Mouse (Mus musculus) hindbrain, embryonic 13.5 days (tissue): ENCODE data around the gene Itga2b. TPM values are rescaled to one million over a fixed set of nuclear protein-coding genes. Genes with fewer than 3 reads are reported as not detected.
A peak's percentile ranks its signal among the peaks of the same experiment; 100 is the strongest.

Experiments
- ATAC-seq: fragments of 200-750 bp; cut with Nextera tagmentation; 2 replicates; pipeline ENCODE4 v1.8.0; 2017; ENCODE audit warnings: moderate TSS enrichment; ENCODE audit not compliant: low FRiP score
- H3K27ac ChIP-seq: fragments of 300-500 bp; sonication (generic); 2 replicates; pipeline ENCODE4 v1.5.1; 2015; ENCODE audit warnings: inconsistent platforms, mild to moderate bottlenecking, moderate library complexity
- H3K27me3 ChIP-seq: fragments of 300-500 bp; sonication (generic); 2 replicates; pipeline ENCODE4 v1.6.1; 2015; ENCODE audit warnings: mild to moderate bottlenecking, inconsistent platforms
- H3K36me3 ChIP-seq: fragments of 300-500 bp; sonication (generic); 2 replicates; pipeline ENCODE4 v1.6.1; 2015; ENCODE audit warnings: mild to moderate bottlenecking, inconsistent platforms
- H3K4me1 ChIP-seq: fragments of 300-500 bp; sonication (generic); replicated peaks from 2 replicates; pipeline ENCODE4 v1.6.1; 2015; ENCODE audit warnings: inconsistent platforms
- H3K4me2 ChIP-seq: fragments of 300-500 bp; sonication (generic); 2 replicates; pipeline ENCODE4 v1.6.1; 2015; ENCODE audit warnings: inconsistent platforms, mild to moderate bottlenecking, moderate library complexity
- H3K4me3 ChIP-seq: fragments of 300-500 bp; sonication (generic); 2 replicates; pipeline ENCODE4 v1.5.1; 2015; ENCODE audit warnings: mild to moderate bottlenecking, inconsistent platforms
- H3K9ac ChIP-seq: fragments of 300-500 bp; sonication (generic); 2 replicates; pipeline ENCODE4 v1.6.1; 2015; ENCODE audit warnings: mild to moderate bottlenecking, inconsistent platforms
- H3K9me3 ChIP-seq: fragments of 300-500 bp; sonication (generic); 2 replicates; pipeline ENCODE4 v1.6.1; 2016; ENCODE audit warnings: inconsistent platforms
- WGBS: fragments of 180-500 bp; shearing (Covaris S2); methylation state at CpG from one replicate; pipeline ENCODE4 v1.1.7; 2015; 5-methylcytosine and 5-hydroxymethylcytosine counted together
- polyA plus RNA-seq: library from polyadenylated mRNA; unstranded; fragments of >200 nt; fragmentation: Nextera tagmentation; extraction: Ambion mirVana; gene quantifications from 2 replicates; pipeline ENCODE4 v1.2.1, GENCODE M21; 2015

Itga2b gene
- polyA plus RNA-seq, 1 experiment from 2014 or later, result 6.2 TPM

DNA sequence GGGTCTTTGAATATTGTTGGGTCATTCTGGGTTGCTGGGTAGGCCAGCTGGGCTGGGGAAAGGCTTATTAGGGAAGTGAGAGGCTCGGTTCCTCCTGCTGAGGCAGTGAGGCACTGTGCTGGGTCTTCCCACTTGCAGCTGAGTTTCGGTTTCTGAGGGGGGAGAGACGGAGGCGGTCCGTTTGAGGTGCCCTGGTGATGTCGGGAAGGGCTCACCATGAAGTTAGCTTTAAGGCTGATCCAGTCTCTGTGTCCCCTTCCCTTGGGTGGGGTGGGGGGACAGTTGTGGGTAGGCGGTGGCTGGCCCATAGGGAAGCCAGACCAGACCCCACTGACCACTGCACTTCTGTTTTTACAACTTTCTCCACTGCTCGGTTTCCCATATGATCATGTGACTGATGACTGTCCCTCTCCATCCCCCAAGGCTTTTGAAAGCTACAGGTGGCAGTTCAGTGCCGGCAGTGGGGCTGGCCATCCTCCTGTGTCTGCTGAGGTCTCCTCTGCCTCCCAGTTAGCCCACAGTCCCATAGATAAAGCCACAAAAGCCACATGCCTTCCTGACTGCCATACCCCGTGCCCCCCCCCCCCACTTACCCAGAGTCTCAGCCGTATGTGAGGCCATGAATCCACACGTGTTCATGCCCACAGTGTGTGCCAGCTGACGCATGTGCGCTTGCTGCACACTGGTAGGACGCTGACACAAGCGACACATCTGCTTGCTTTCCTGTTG, 37.6 kb downstream of the Itga2b start:
- ATAC-seq, result no peak
- no peaks in the 10 kb centered on the region for H3K9me3 ChIP-seq
- WGBS, result 68% methylated on average over 16 of the region's 16 CpGs
- H3K27ac ChIP-seq, result no peak overlapping the region
- peaks cover 38% of the 10 kb centered on the region for H3K36me3 ChIP-seq
- 0 out of 2 replicates have a peak overlapping the region, but pooled peaks have one; percentile 10 for H3K4me2 ChIP-seq
- H3K27me3 ChIP-seq, result 0 out of 2 replicates have a peak, but pooled peaks cover 7% of the 10 kb centered on the region
- H3K9ac ChIP-seq, result peak overlapping the region; percentile 43; the same call in 1 of the 2 replicates
- H3K4me1 ChIP-seq, result peaks cover 57% of the 10 kb centered on the region
- no peak overlapping the region for H3K4me3 ChIP-seq

- 87% methylated on average over 3 of the region's 3 CpGs for WGBS
These were observed 38.2 kb downstream of the Itga2b start for GRCm38 (mm10) chr11:102431728-102432114.

DNA sequence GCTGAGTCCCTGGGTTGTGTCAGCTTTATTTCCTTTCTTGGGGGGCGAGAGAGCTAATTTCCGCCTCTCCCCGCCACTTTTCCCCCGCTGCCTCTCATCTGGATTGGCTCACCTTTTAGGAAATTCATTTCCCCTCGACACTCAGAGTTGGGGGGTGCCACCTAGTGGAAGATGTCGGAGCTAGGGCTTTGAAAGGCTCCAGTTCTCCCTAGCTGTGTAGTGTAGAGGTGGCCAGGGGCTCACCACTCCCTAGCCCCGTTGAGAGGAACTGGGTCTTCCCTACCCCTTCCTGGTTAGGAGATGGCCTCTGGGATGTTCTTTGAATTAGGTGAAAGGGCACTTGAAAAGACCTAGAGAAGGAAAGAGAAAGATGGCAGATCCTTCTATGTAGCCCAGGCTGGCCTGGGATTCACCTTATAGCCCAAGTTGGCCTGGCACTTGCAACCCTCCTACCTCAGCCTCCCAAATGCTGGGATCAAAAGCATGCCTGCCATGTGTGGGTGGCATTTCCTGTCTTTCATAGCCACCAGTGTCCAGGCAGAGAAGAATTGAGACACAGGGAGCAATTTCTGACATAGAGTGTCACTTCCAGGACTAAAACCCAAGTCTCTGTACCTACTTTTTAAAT, 38.8 kb downstream of the Itga2b start:
- Histone ChIP-seq H3K4me1 (peaks cover 48% of the 10 kb centered on the region), H3K4me2 (peak overlapping the region; percentile 95), H3K9me3 (no peaks in the 10 kb centered on the region), H3K27ac (peak overlapping the region; percentile 84), H3K9ac (peak overlapping the region; percentile 76), H3K36me3 (peaks cover 28% of the 10 kb centered on the region), H3K4me3 (peak overlapping the region; percentile 63), H3K27me3 (0 out of 2 replicates have a peak, but pooled peaks cover 7% of the 10 kb centered on the region)
- WGBS, result 0% methylated on average over 7 of the region's 7 CpGs
- ATAC-seq, result no peak

More at GRCm38 (mm10) chr11:102431728-102432114, 38.2 kb downstream of the Itga2b start:
- peak overlapping the region; percentile 43; the same call in 1 of the 2 replicates for H3K9ac ChIP-seq
- H3K36me3 ChIP-seq, result peaks cover 33% of the 10 kb centered on the region
- 0 out of 2 replicates have a peak overlapping the region, but pooled peaks have one; percentile 10 for H3K4me2 ChIP-seq
- 0 out of 2 replicates have a peak, but pooled peaks cover 7% of the 10 kb centered on the region for H3K27me3 ChIP-seq
- no peak for ATAC-seq
- peaks cover 52% of the 10 kb centered on the region for H3K4me1 ChIP-seq
- H3K4me3 ChIP-seq, result no peak overlapping the region
- no peak overlapping the region for H3K27ac ChIP-seq
- no peaks in the 10 kb centered on the region for H3K9me3 ChIP-seq

GRCm38 (mm10) chr11:102430121-102431017, 39.6 kb downstream of the Itga2b start, which contains the start of gene Grn:
Gene Grn, plus strand, starts transcription at chr11:102430315.
- peak within 1 kb of the TSS; percentile 63 for H3K4me3 ChIP-seq
- peak within 1 kb of the TSS; percentile 95 for H3K4me2 ChIP-seq
- WGBS, result under 1% methylated on average over 29 of the region's 29 CpGs
- no peaks in the 10 kb centered on the region for H3K9me3 ChIP-seq
- H3K27me3 ChIP-seq, result 0 out of 2 replicates have a peak, but pooled peaks cover 7% of the 10 kb centered on the region
- peaks cover 41% of the 10 kb centered on the region for H3K4me1 ChIP-seq
- peak within 1 kb of the TSS; percentile 84 for H3K27ac ChIP-seq
- ATAC-seq, result peak; percentile 90
- peaks cover 21% of the 10 kb centered on the region for H3K36me3 ChIP-seq
- peak within 1 kb of the TSS; percentile 76 for H3K9ac ChIP-seq

DNA sequence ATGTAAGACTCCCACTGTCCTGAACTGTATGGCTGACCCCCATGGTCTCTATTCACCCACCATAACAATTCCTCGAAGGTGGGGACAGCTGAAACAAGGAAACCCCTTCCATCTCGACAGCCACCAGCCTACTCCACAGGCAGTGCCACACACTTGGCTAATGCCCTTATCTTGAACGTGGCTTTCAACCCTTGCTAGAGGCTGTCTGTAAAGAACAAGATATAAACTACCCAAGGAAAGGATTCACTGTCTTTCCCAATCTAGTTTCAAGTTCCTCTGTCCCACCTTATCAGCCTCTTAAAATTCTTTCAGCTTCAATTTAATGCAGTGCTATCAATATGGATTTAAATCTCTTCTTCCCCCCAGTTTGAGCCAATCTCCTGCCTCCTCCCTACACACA, 40.4 kb downstream of the Itga2b start:
- H3K4me1 ChIP-seq, result peaks cover 41% of the 10 kb centered on the region
- peak overlapping the region; percentile 95 for H3K4me2 ChIP-seq
- H3K4me3 ChIP-seq, result peak overlapping the region; percentile 63
- 0 out of 2 replicates have a peak, but pooled peaks cover 7% of the 10 kb centered on the region for H3K27me3 ChIP-seq
- peak overlapping the region; percentile 56; the same call in 1 of the 2 replicates for H3K27ac ChIP-seq
- H3K9me3 ChIP-seq, result no peaks in the 10 kb centered on the region
- no peak for ATAC-seq
- 51% methylated on average over 3 of the region's 3 CpGs for WGBS
- H3K36me3 ChIP-seq, result peaks cover 13% of the 10 kb centered on the region
- H3K9ac ChIP-seq, result peak overlapping the region; percentile 71

- peaks cover 12% of the 10 kb centered on the region for H3K36me3 ChIP-seq
- no peak for ATAC-seq
- H3K9ac ChIP-seq, result no peak overlapping the region
- H3K27ac ChIP-seq, result no peak overlapping the region
- H3K4me1 ChIP-seq, result peaks cover 38% of the 10 kb centered on the region
- H3K4me2 ChIP-seq, result peak overlapping the region; percentile 95
- H3K4me3 ChIP-seq, result no peak overlapping the region
- H3K9me3 ChIP-seq, result no peaks in the 10 kb centered on the region
- 0 out of 2 replicates have a peak, but pooled peaks cover 7% of the 10 kb centered on the region for H3K27me3 ChIP-seq
- WGBS, result 73% methylated on average over 8 of the region's 8 CpGs
These were observed 40.9 kb downstream of the Itga2b start for GRCm38 (mm10) chr11:102428981-102429540.

GRCm38 (mm10) chr11:102425555-102426316, 44.2 kb downstream of the Itga2b start:
- H3K4me3 ChIP-seq, result no peak overlapping the region
- H3K4me2 ChIP-seq, result no peak overlapping the region
- H3K27ac ChIP-seq, result no peak overlapping the region
- H3K4me1 ChIP-seq, result peaks cover 11% of the 10 kb centered on the region
- no peak overlapping the region for H3K9ac ChIP-seq
- 82% methylated on average over 8 of the region's 8 CpGs for WGBS
- H3K27me3 ChIP-seq, result 0 out of 2 replicates have a peak, but pooled peaks cover 10% of the 10 kb centered on the region
- no peaks in the 10 kb centered on the region for H3K36me3 ChIP-seq
- ATAC-seq, result no peak
- H3K9me3 ChIP-seq, result no peaks in the 10 kb centered on the region

DNA sequence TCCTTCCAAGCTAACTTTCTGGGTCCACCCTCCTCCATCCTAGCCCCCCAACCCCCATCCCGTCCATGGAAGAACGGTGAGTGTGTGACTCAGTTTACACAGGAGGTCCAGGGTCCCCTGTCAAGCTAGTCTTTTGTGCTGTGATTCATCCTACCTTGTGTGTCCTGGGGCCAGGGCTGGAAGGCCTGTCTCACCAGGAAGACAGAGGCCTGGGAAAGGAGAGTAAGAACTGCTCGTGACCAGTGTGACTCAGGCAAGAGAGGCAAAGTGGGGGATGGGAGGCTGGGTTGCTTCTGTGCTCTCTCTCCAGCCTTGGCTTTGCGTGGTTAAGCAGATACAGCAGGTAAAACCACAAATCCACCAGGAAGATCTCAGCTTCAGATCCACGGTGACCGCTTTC, 45.3 kb downstream of the Itga2b start:
- Histone ChIP-seq H3K36me3 (no peaks in the 10 kb centered on the region), H3K27me3 (0 out of 2 replicates have a peak, but pooled peaks cover 10% of the 10 kb centered on the region), H3K4me3 (no peak overlapping the region), H3K9me3 (no peaks in the 10 kb centered on the region), H3K9ac (no peak overlapping the region), H3K27ac (no peak overlapping the region), H3K4me1 (peaks cover 5% of the 10 kb centered on the region), H3K4me2 (no peak overlapping the region)
- 83% methylated on average over 6 of the region's 6 CpGs for WGBS
- ATAC-seq, result no peak

- H3K4me2 ChIP-seq, result no peak overlapping the region
- H3K4me1 ChIP-seq, result no peaks in the 10 kb centered on the region
- H3K9ac ChIP-seq, result no peak overlapping the region
- WGBS, result 56% methylated on average over 8 of the region's 8 CpGs
- no peaks in the 10 kb centered on the region for H3K9me3 ChIP-seq
- H3K27me3 ChIP-seq, result 0 out of 2 replicates have a peak, but pooled peaks cover 3% of the 10 kb centered on the region
- H3K27ac ChIP-seq, result no peak overlapping the region
- no peak for ATAC-seq
- no peaks in the 10 kb centered on the region for H3K36me3 ChIP-seq
- no peak overlapping the region for H3K4me3 ChIP-seq
These were observed 48.4 kb downstream of the Itga2b start for GRCm38 (mm10) chr11:102421559-102421958.

DNA sequence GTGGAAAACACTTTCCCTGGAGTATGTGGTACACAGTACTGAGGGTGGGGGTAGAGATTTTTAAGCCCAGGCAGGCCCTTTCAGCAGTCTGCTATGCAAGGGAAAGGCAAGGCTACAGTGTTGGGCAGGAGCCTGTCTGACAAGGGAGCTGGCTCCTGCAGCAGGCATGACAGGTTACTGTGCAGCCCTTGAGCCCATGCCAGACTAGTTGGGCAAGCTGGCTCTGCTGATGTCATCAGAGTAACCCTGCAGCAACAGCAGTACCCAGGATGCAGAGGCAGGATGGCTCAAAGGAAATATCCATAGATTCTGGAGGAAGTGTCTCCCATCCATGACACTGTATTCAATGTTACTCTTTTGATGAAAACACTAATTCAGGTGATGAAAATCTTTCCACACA, 51.0 kb downstream of the Itga2b start:
- Histone ChIP-seq H3K36me3 (no peaks in the 10 kb centered on the region), H3K27me3 (0 out of 2 replicates have a peak, but pooled peaks cover 7% of the 10 kb centered on the region), H3K9ac (no peak overlapping the region), H3K4me3 (no peak overlapping the region), H3K4me1 (no peaks in the 10 kb centered on the region), H3K4me2 (no peak overlapping the region), H3K9me3 (no peaks in the 10 kb centered on the region), H3K27ac (no peak overlapping the region)
- ATAC-seq, result no peak

- Histone ChIP-seq H3K36me3 (no peaks in the 10 kb centered on the region), H3K27me3 (0 out of 2 replicates have a peak, but pooled peaks cover 7% of the 10 kb centered on the region), H3K9me3 (no peaks in the 10 kb centered on the region), H3K4me3 (no peak overlapping the region), H3K4me2 (no peak overlapping the region), H3K27ac (no peak overlapping the region), H3K9ac (no peak overlapping the region), H3K4me1 (no peaks in the 10 kb centered on the region)
- WGBS, result 85% methylated on average over 1 of the region's 1 CpGs
- no peak for ATAC-seq
These were observed 52.8 kb downstream of the Itga2b start for GRCm38 (mm10) chr11:102417160-102417559.
